Mouse (Mus musculus) cerebellum, adult 2 months (tissue): ENCODE measurements around the gene Mast4. TPM values are rescaled to one million over a fixed set of nuclear protein-coding genes. Genes with fewer than 3 reads are reported as not detected.

Source experiments
- DNase-seq, 2 experiments: peaks; one replicate each; pipeline ENCODE4 v3.0.0; 2021
- H3K27ac ChIP-seq: fragments of 200-500 bp; 2 replicates; pipeline ENCODE4 v1.5.1; 2012; ENCODE audit warnings: low read length, control low read depth, inconsistent platforms; ENCODE audit not compliant: insufficient read depth
- H3K27me3 ChIP-seq: fragments of 200-500 bp; 2 replicates; pipeline ENCODE4 v1.6.1; 2012; ENCODE audit warnings: inconsistent platforms, mild to moderate bottlenecking, low read length, moderate library complexity; ENCODE audit not compliant: control insufficient read depth, insufficient read depth
- H3K4me1 ChIP-seq: fragments of 200-500 bp; 2 replicates; pipeline ENCODE4 v1.6.1; 2011; ENCODE audit warnings: low read length; ENCODE audit not compliant: control insufficient read depth, insufficient read depth
- H3K4me3 ChIP-seq: fragments of 200-500 bp; replicated peaks from 2 replicates; pipeline ENCODE3; 2011; ENCODE audit warnings: mild to moderate bottlenecking, low read depth, low read length, control low read depth; ENCODE audit not compliant: insufficient read depth
- CTCF ChIP-seq: fragments of 200-500 bp; IDR thresholded peaks from 2 replicates; pipeline ENCODE4 v1.5.1; 2011; ENCODE audit warnings: low read depth, mild to moderate bottlenecking, control low read depth, low read length, moderate library complexity, borderline replicate concordance; ENCODE audit not compliant: insufficient read depth
- POLR2A ChIP-seq: fragments of 200-500 bp; IDR thresholded peaks from 2 replicates; pipeline ENCODE4 v1.6.1; 2011; ENCODE audit warnings: low read length, control low read depth, borderline replicate concordance; ENCODE audit not compliant: insufficient read depth
- WGBS: fragments of 180-500 bp; shearing (Covaris S2); methylation state at CpG from one replicate; pipeline ENCODE4 v1.1.7; 2018; 5-methylcytosine and 5-hydroxymethylcytosine counted together
- polyA plus RNA-seq: library from polyadenylated mRNA; depleted of rRNA; stranded (reverse); fragments of >200 nt; gene quantifications from 2 replicates; pipeline ENCODE4 v1.2.3, GENCODE M21; 2012

The Mast4 gene
- polyA plus RNA-seq, 1 experiment, result 21.2 TPM

GRCm38 (mm10) chr13:102873412-102874016, 460.8 kb downstream of the Mast4 start:
- Histone ChIP-seq H3K4me1 (no peaks in the 10 kb centered on the region), H3K4me3 (no peak overlapping the region), H3K27ac (no peak overlapping the region), H3K27me3 (no peaks in the 10 kb centered on the region)
- WGBS, result 96% methylated on average over 5 of the region's 5 CpGs
- DNase-seq, result no peak
- TF ChIP-seq CTCF, result no peak
- no peak for TF ChIP-seq POLR2A

GRCm38 (mm10) chr13:102871380-102872104, 462.8 kb downstream of the Mast4 start:
- WGBS, result 77% methylated on average over 11 of the region's 11 CpGs
- TF ChIP-seq POLR2A, result no peak
- no peak for TF ChIP-seq CTCF
- no peaks in the 10 kb centered on the region for H3K27me3 ChIP-seq

GRCm38 (mm10) chr13:102869541-102869940, 464.8 kb downstream of the Mast4 start:
- Histone ChIP-seq H3K27ac (no peak overlapping the region), H3K4me1 (no peaks in the 10 kb centered on the region), H3K4me3 (no peak overlapping the region), H3K27me3 (no peaks in the 10 kb centered on the region)
- no peak for TF ChIP-seq POLR2A
- TF ChIP-seq CTCF, result no peak
- DNase-seq, result no peak
- WGBS, result 71% methylated on average over 4 of the region's 4 CpGs

More at GRCm38 (mm10) chr13:102871380-102872104, 462.8 kb downstream of the Mast4 start:
- Histone ChIP-seq H3K27ac (no peak overlapping the region), H3K4me1 (no peaks in the 10 kb centered on the region), H3K4me3 (no peak overlapping the region)
- no peak for DNase-seq

- DNase-seq, result no peak
- Histone ChIP-seq H3K27ac (no peak overlapping the region), H3K4me3 (no peak overlapping the region), H3K4me1 (no peaks in the 10 kb centered on the region), H3K27me3 (no peaks in the 10 kb centered on the region)
- TF ChIP-seq CTCF, result no peak
- no peak for TF ChIP-seq POLR2A
Observed at GRCm38 (mm10) chr13:102866816-102867215, 467.5 kb downstream of the Mast4 start.

- Histone ChIP-seq H3K27me3 (no peaks in the 10 kb centered on the region), H3K4me1 (no peaks in the 10 kb centered on the region), H3K4me3 (no peak overlapping the region), H3K27ac (no peak overlapping the region)
- TF ChIP-seq POLR2A (no peak), CTCF (no peak)
- DNase-seq, result peak in 1 of 2 experiments; percentile 5
- WGBS, result 22% methylated on average over 11 of the region's 11 CpGs
Observed at GRCm38 (mm10) chr13:102865971-102866724, 468.1 kb downstream of the Mast4 start.

GRCm38 (mm10) chr13:102865494-102865893, 468.8 kb downstream of the Mast4 start:
- no peak for DNase-seq
- WGBS, result 70% methylated on average over 3 of the region's 3 CpGs
- no peak overlapping the region for H3K4me3 ChIP-seq
- no peaks in the 10 kb centered on the region for H3K27me3 ChIP-seq
- TF ChIP-seq POLR2A (no peak), CTCF (no peak)
- no peak overlapping the region for H3K27ac ChIP-seq
- no peaks in the 10 kb centered on the region for H3K4me1 ChIP-seq

GRCm38 (mm10) chr13:102864840-102865239, 469.5 kb downstream of the Mast4 start:
- DNase-seq, result no peak
- Histone ChIP-seq H3K27me3 (no peaks in the 10 kb centered on the region), H3K4me1 (no peaks in the 10 kb centered on the region), H3K27ac (no peak overlapping the region), H3K4me3 (no peak overlapping the region)
- TF ChIP-seq CTCF (no peak), POLR2A (no peak)
- WGBS, result 87% methylated on average over 1 of the region's 1 CpGs
